Mouse (Mus musculus) T-helper 2 cell (primary cell): ENCODE measurements around the gene Tmem151a.

Experiments
- in situ Hi-C: fragments of 300-600 bp; cut with MboI, MseI; formaldehyde crosslinking; loops from one replicate; pipeline ENCODE4 v1.15.1; 2025; ENCODE audit warnings: high pct_unique_total_duplicates

Tmem151a gene

DNA sequence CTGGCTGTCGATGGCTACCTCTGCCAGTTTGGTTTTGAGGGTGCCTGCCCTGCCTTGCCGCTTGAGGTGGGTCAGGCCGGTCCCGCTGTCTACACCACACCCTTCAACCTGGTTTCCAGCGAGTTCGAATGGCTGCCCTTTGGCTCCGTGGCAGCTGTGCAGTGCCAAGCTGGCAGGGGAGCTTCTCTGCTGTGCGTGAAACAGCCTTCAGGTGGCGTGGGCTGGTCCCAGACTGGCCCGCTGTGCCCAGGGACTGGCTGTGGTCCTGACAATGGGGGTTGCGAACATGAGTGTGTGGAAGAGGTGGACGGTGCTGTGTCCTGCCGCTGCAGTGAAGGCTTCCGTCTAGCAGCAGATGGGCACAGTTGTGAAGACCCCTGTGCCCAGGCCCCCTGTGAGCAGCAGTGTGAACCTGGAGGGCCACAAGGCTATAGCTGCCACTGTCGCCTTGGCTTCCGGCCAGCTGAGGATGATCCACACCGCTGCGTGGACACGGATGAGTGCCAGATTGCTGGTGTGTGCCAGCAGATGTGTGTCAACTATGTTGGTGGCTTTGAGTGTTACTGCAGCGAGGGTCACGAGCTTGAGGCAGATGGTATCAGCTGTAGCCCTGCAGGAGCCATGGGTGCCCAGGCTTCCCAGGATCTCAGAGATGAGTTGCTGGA, 16.6 kb downstream of the Tmem151a start:
- in situ Hi-C loops, result no loop called here

DNA sequence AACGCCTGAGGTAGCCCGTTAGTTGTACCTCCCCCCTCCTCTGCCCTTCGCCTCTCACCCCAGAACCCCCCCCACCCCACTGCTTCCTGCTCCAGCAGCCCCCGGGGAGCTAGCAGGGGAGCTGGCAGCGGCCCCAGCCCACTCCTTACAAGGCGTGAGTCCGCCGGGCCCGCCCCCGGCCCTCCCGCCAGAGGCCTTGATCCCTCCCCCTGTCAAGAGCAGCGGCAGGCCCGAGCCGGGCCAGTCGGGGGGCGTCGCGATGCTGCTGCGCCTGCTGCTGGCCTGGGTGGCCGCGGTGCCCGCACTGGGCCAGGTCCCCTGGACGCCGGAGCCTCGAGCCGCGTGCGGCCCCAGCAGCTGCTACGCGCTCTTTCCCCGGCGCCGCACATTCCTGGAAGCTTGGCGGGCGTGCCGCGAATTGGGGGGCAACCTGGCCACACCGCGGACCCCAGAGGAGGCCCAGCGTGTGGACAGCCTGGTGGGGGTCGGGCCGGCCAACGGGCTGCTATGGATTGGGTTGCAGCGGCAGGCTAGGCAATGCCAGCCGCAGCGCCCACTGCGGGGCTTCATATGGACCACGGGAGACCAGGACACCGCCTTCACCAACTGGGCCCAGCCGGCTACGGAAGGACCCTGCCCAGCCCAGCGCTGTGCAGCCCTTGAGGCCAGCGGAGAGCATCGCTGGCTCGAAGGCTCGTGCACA, 17.3 kb downstream of the Tmem151a start, which contains the start of gene Cd248:
Cd248 (plus strand) TSS at position 212 of the 703 bp plus-strand sequence.
- in situ Hi-C loops, result no loop called here

GRCm38 (mm10) chr19:5067040-5067799, 18.1 kb downstream of the Tmem151a start:
- in situ Hi-C loops, result no loop called here

GRCm38 (mm10) chr19:5065104-5065503, 20.2 kb downstream of the Tmem151a start:
- in situ Hi-C loops, result no loop called here

DNA sequence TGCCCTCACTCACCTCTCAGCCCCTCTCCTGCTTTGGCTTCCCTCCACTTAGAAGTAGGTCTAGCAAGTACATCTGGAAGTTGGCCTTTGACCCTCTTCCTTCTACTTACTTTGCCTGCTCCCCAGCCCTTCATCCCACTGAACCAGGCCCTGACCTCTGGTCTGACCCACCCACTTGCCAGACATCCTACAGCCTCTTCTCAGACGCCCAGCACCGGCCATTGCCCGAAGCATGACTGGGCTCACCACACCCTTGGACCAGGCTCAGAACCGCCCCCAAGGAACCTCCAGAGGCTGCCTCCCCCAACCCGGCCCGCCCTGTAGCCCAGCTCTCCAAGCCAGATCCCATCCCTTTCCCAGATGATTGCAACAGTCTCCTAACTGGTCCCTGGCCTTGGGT, 22.9 kb downstream of the Tmem151a start:
- in situ Hi-C loops, result no loop called here

DNA sequence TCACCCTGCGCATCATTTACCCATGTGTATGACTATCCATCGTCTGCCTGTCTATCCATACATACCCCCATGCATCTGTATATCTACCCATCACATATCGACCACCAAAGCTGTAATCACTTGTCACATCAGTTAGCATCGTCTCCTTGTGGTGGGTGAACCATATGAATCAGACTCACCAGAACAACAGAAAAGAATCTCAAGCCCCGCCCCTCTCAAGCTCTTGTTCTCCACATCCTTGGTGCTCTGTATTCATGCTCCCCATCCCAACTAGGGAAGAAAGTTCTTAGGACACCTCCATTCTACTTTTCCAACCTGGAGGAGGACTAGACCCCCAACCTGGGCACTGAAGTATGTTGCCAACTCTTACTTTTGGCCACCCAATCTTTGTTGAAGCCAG, 23.3 kb downstream of the Tmem151a start:
- in situ Hi-C loops, result no loop called here

DNA sequence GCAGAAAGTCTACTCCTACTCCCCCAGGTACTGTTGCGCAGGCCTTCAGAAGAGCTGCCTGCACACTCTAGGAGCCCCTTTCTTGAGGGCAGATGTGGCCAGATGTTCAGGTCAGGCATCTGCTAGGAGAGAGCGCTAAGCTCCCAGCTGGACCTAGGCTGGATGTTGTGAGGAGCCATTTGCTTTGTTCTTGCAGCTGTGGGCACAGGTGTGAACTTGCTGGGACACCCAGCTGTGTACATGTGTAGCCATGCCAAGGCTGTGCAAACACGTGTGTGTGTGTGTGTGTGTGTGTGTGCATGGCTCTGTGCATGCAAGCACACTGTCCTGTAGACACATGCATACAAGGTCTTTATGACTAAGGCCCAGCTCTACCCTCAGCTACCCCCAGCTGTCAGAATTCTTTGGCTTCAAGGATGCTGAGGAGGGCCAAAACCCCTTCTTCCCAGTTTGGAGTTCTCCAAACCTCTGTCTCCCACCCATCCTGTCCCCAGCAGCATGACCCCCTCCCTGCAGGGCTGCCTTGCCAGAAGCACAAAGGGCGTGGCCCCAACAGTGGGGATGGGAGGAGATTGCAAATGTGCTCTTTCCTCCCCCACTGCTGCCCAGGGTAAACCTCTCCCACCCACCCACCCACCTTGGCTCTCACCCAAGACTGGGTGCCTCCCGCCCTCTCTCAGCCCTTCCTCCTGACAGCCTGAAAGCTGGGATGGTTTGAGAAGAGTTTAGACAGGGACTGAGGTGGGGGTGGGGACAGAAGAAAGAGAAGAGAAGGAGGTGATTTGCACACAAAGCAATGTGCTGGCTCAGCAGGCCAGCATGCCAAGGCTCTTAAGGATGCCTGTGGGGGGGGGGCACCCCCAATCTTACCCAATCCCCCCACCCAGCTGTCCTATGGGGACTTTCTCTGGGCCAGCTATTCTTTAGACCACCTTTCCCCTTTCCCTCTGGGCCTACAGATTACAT, 24.7 kb downstream of the Tmem151a start:
- in situ Hi-C loops, result no loop called here

- in situ Hi-C loops, result no loop called here
These were observed 26.2 kb downstream of the Tmem151a start for GRCm38 (mm10) chr19:5058801-5059771.

DNA sequence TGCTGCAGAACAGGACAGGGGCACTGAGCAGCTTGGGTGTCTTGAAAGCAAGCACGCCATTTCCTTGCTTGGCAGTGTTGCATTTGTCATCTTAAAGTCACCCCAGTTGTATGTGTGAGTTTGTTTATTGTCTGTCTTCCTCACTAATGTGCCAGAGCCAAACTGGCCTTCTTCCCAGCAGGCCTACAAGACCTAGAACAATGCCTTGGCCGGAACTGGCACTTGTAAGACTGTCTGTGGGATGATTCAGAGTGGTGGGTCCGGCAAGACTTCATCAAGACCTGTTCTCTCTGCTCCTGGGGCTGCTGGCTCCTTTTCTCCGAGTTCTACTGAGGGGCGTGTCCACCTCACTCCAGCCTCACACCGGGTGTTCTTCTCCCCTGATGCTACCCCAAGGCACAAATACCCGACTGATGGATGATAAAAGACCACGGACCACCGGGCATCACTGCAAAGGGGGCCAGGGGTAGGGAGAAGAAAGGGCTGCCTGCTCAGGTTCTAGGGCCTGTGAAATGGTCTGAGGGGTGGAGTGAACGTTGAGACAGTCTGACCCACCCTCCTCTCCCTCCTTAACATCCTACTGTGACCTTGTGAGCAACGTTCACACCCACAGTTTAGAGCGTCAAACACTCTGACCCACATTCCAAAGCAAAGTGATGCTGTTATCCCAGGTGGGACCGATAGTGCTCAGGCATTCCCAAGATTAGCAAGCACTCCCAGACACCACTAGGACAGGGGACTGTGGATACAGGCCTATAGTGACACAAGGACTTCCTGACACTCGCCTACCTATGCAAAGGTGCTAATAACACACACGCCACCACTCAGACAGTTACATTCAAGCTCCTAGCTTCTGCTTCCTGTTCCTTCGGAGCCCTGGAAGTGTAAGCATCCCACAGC, 27.2 kb downstream of the Tmem151a start:
- in situ Hi-C loops, result no loop called here

- in situ Hi-C loops, result no loop called here
These were observed 29.1 kb downstream of the Tmem151a start for GRCm38 (mm10) chr19:5056251-5056650.

GRCm38 (mm10) chr19:5053909-5054308, 31.4 kb downstream of the Tmem151a start:
- in situ Hi-C loops, result no loop called here

DNA sequence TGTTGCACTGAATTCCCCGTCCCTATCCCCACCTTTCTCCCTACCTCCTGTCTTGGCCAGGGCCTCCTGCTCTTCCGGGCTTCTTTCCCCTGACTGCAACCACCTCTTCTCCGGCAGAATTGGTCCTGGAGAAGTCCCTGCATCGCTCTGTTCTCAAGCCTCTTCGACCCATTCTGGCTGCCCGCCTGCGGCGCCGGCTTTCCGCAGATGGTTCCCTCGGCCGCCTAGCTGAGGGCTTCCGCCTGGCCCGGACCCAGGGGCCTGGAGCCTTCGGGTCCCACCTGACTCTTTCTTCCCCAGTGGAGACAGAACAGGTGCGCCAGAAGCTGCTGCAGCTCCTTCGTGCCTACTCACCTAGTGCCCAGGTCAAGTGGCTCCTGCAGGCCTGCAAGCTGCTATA, 32.5 kb downstream of the Tmem151a start:
- in situ Hi-C loops, result no loop called here

DNA sequence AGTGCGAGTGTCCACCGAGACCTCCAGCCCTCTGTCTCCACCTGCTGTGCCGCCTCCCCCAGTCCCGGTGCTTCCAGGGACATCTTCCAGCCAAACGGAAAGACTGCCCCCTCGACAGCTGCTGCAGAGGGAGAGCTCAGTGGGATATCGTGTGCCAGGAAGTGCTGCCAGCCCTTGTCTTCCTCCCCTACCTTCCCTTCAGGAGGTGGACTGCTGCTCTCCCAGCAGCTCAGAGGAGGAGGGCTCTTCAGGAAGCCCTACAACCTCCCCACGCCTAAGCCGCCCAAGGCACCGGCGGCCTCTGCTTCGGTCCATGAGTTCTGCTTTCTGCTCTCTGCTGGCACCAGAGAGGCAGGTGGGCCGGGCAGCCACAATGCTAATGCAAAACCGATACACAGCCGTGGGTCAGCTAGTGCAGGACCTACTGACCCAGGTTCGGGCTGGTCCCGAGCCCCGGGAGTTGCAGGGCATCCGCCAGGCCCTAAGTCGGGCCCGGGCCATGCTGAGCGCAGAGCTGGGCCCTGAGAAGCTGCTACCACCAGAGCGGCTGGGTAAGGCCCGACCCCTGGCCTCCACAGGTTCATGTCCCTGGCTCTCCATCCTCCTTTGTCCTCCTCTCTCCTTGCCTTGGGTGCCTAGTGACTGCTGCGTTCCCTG, 33.0 kb downstream of the Tmem151a start:
- in situ Hi-C loops, result no loop called here

- in situ Hi-C loops, result no loop called here
These were observed 33.8 kb downstream of the Tmem151a start for GRCm38 (mm10) chr19:5051515-5051914.

- in situ Hi-C loops, result no loop called here
These were observed 34.3 kb downstream of the Tmem151a start for GRCm38 (mm10) chr19:5051031-5051430.

- in situ Hi-C loops, result no loop called here
These were observed 35.1 kb downstream of the Tmem151a start, which contains the start of gene Rin1 for GRCm38 (mm10) chr19:5050047-5050905. Gene Rin1, plus strand, starts transcription at chr19:5050481.

DNA sequence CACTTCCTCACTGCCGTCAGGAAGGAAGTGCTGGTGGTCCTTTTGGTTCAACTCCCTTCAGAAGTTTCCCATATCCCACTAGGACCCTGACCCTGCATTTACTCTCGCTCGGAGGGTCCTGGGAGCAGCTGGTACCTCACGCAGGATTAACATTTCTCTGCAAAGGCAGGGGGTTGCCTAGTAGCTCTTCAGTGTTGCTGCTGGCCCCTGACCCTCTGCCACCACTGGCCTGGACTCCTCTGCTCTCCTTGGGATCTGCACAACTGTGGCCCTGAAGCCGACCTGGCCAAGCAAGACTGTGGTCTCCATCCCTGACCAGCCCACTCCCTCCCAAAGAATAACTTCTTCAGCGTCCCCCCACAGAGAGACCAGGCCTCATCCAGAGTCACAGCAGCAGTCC, 36.0 kb downstream of the Tmem151a start:
- in situ Hi-C loops, result no loop called here
